Mouse (Mus musculus): ENCODE data around the gene Hist1h4k.

Gene Hist1h4k

GRCm38 (mm10) chr13:21718381-21719080 lies 31.8 kb downstream of the Hist1h4k start:
- peak; percentile 16 for DNase-seq

- peak; percentile 97 for DNase-seq
Observed at GRCm38 (mm10) chr13:21717397-21718357, 32.6 kb downstream of the Hist1h4k start, which contains the start of gene Hist1h3h. TSS of gene Hist1h3h (plus strand) at chr13:21717659.

GRCm38 (mm10) chr13:21716540-21717391 lies 33.5 kb downstream of the Hist1h4k start:
- peak; percentile 60 for DNase-seq

- DNase-seq, result peak; percentile 98
Observed at GRCm38 (mm10) chr13:21715864-21716539, 34.3 kb downstream of the Hist1h4k start, which contains the start of the genes Hist1h2bl and Hist1h2ai. TSS of gene Hist1h2bl (minus strand) at chr13:21716143. TSS of gene Hist1h2ai (plus strand) at chr13:21716422.

- DNase-seq, result peak; percentile 49
Observed at GRCm38 (mm10) chr13:21715131-21715863, 35.0 kb downstream of the Hist1h4k start.

- peak; percentile 82 for DNase-seq
Observed at GRCm38 (mm10) chr13:21714725-21715124, 35.6 kb downstream of the Hist1h4k start.

- DNase-seq, result no peak
Observed at GRCm38 (mm10) chr13:21711698-21712097, 38.6 kb downstream of the Hist1h4k start.

- DNase-seq, result peak; percentile 85
Observed at GRCm38 (mm10) chr13:21710821-21711525, 39.3 kb downstream of the Hist1h4k start.

GRCm38 (mm10) chr13:21710031-21710711 lies 40.1 kb downstream of the Hist1h4k start:
- DNase-seq, result peak; percentile 92

GRCm38 (mm10) chr13:21706669-21707068 lies 43.6 kb downstream of the Hist1h4k start:
- no peak for DNase-seq

Measured in retina, postnatal 1 day (tissue).